17 mouse cellular contexts compared by ENCODE assay signal in genomic region chr9:29534773-29535172, GRCm38 (mm10).
A peak's percentile ranks its signal among the peaks of the same experiment; 100 is the strongest.
DNase-seq lines count a peak whose midpoint lies in the region; ATAC-seq and TF ChIP-seq lines count a peak whose summit lies in the region.
"Had no signal": no experiment of that assay in that cellular context is flagged by ENCODE, and none has a peak within 500 bp of the region (broad histone marks: within the 10 kb centered on the region; RNA-seq: fewer than 3 reads in every experiment).

No protein-coding gene starts in this region.

- no peak for TF ChIP-seq CTCF in cerebellum, adult 2 months (IDR thresholded peaks at IDR 0.05; ENCODE audit: borderline replicate concordance, insufficient read depth, low read depth, low read length)

- H3K4me1 ChIP-seq in cerebellum, adult 2 months (ENCODE audit: control insufficient read depth, insufficient read depth, low read length): peaks cover 36% of the 10 kb centered on the region
- H3K4me1 ChIP-seq: embryonic facial prominence, embryonic 15.5 days had no signal

- no peak for TF ChIP-seq POLR2A in cerebellum, adult 2 months (IDR thresholded peaks at IDR 0.05; ENCODE audit: borderline replicate concordance, insufficient read depth, low read length)

- peak overlapping the region; percentile 56; the same call in 1 of the 2 replicates for H3K27ac ChIP-seq in cerebellum, adult 2 months (ENCODE audit: insufficient read depth, low read length)
- H3K27ac ChIP-seq: embryonic facial prominence, embryonic 13.5 days; embryonic facial prominence, embryonic 15.5 days; forebrain, embryonic 13.5 days; forebrain, embryonic 15.5 days had no signal

- 74% methylated on average over 6 of the region's 6 CpGs for WGBS in cerebellum, adult 2 months

- no peak for ATAC-seq in erythroid progenitor cell, adult 5-6 weeks (replicated peaks; ENCODE audit: low FRiP score, poor library complexity, severe bottlenecking)
- ATAC-seq: forebrain, embryonic 13.5 days; forebrain, embryonic 15.5 days; forebrain, postnatal 0 days had no signal

- H3K4me3 ChIP-seq in cerebellum, adult 2 months (replicated peaks; ENCODE audit: insufficient read depth, low read depth, low read length): no peak overlapping the region
- H3K4me3 ChIP-seq: embryonic facial prominence, embryonic 13.5 days; embryonic facial prominence, embryonic 15.5 days; erythroblast, embryonic 14.5 days; forebrain, embryonic 13.5 days; forebrain, embryonic 15.5 days had no signal

- no peaks in the 10 kb centered on the region for H3K27me3 ChIP-seq in cerebellum, adult 2 months (ENCODE audit: control insufficient read depth, insufficient read depth, low read length)
- H3K27me3 ChIP-seq: embryonic facial prominence, embryonic 13.5 days; embryonic facial prominence, embryonic 15.5 days; forebrain, embryonic 13.5 days; forebrain, embryonic 15.5 days had no signal

- DNase-seq in cerebellum, adult 2 months: peak in 1 of 2 experiments; percentile 28
- no peak for DNase-seq in cerebellum, adult 11 months
- peak; percentile 30 for DNase-seq in cerebellum, adult 9-11 months
- DNase-seq in cerebellum, postnatal 4 days (ENCODE audit: low spot score in 2 of 2): no peak
- peak; percentile 14 for DNase-seq in heart, adult 11 months
- DNase-seq in heart, adult 18-20 months: no peak
- DNase-seq: adrenal gland, adult 2 months; adrenal gland, postnatal 10 days; adrenal gland, postnatal 25 days; embryo, embryonic 11 days; forebrain, postnatal 0 days had no signal

Comparison
In these comparisons a context has a peak if more than half of its experiments do, and no peak if none do; other contexts are left out.
1. DNase-seq: peak in cerebellum, adult 9-11 months (single experiment) and heart, adult 11 months (single experiment); none in cerebellum, adult 11 months (single experiment), cerebellum, postnatal 4 days (0 of 2) and heart, adult 18-20 months (0 of 2).